Comparison of ENCODE assay signal across 10 mouse cellular contexts in the genomic region with DNA sequence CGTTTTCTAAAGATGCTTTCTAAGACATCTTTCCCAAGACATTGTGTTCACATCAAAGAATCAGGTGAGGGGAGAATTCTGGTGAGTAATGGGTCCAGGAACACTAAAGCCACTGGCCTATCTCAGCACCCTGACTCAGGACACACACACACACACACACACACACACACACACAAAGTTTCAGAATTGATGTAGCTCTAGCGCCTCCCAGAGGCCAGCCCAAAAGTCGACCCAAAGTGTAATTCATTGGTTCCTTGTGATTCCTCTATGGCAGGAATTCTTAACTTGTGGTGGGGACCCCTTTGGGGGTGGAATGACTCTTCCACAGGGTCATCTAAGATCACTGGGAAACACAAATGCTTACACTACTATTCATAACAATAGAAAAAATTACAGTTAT. TPM values are rescaled to one million over a fixed set of nuclear protein-coding genes. Genes with fewer than 3 reads are reported as not detected.
A peak's percentile ranks its signal among the peaks of the same experiment; 100 is the strongest.
DNase-seq lines count a peak whose midpoint lies in the region; ATAC-seq lines count a peak whose summit lies in the region.
"Had no signal": no experiment of that assay in that cellular context is flagged by ENCODE, and none has a peak within 500 bp of the region (broad histone marks: within the 10 kb centered on the region; RNA-seq: fewer than 3 reads in every experiment).

No protein-coding gene starts in this region.

- H3K9ac ChIP-seq in forebrain, embryonic 11.5 days (ENCODE audit: low read length) = no peak overlapping the region
- H3K9ac ChIP-seq in forebrain, embryonic 16.5 days (replicated peaks; ENCODE audit: low read depth, low read length) = no peak overlapping the region
- H3K9ac ChIP-seq in liver, embryonic 11.5 days (ENCODE audit: low read depth, low read length) = no peak overlapping the region

- no peak overlapping the region for H3K27ac ChIP-seq in forebrain, embryonic 11.5 days (ENCODE audit: low read depth, low read length)
- no peak overlapping the region for H3K27ac ChIP-seq in forebrain, embryonic 16.5 days (ENCODE audit: low read length)
- no peak overlapping the region for H3K27ac ChIP-seq in liver, embryonic 11.5 days (ENCODE audit: low read depth, low read length)
- no peak overlapping the region for H3K27ac ChIP-seq in limb, embryonic 10.5 days
- H3K27ac ChIP-seq: macrophage had no signal

- no peak overlapping the region for H3K4me3 ChIP-seq in forebrain, embryonic 11.5 days (ENCODE audit: low read depth, low read length)
- no peak overlapping the region for H3K4me3 ChIP-seq in forebrain, embryonic 16.5 days (replicated peaks; ENCODE audit: low read length)
- no peak overlapping the region for H3K4me3 ChIP-seq in liver, embryonic 11.5 days (ENCODE audit: low read depth, low read length)
- no peak overlapping the region for H3K4me3 ChIP-seq in limb, embryonic 10.5 days

- WGBS in forebrain, embryonic 11.5 days = 26% methylated on average over 3 of the region's 3 CpGs
- 21% methylated on average over 3 of the region's 3 CpGs for WGBS in forebrain, embryonic 16.5 days
- WGBS in liver, embryonic 11.5 days = 18% methylated on average over 3 of the region's 3 CpGs
- 25% methylated on average over 3 of the region's 3 CpGs for WGBS in limb, embryonic 10.5 days

- H3K36me3 ChIP-seq in forebrain, embryonic 11.5 days (ENCODE audit: control insufficient read depth, insufficient read depth, low read length) = no peaks in the 10 kb centered on the region
- H3K36me3 ChIP-seq in forebrain, embryonic 16.5 days (ENCODE audit: control insufficient read depth, insufficient read depth) = peaks cover 6% of the 10 kb centered on the region; the same call in 1 of the 2 replicates
- H3K36me3 ChIP-seq in liver, embryonic 11.5 days (ENCODE audit: control insufficient read depth, insufficient read depth, low read length) = no peaks in the 10 kb centered on the region
- no peaks in the 10 kb centered on the region for H3K36me3 ChIP-seq in limb, embryonic 10.5 days

- ATAC-seq in forebrain, embryonic 11.5 days (replicated peaks; ENCODE audit: low FRiP score) = no peak
- no peak for ATAC-seq in forebrain, embryonic 16.5 days
- ATAC-seq in liver, embryonic 11.5 days (replicated peaks; ENCODE audit: low FRiP score) = no peak
- no peak for ATAC-seq in erythroblast, adult 5-6 weeks (replicated peaks; ENCODE audit: low FRiP score, poor library complexity, severe bottlenecking)

- H3K27me3 ChIP-seq in forebrain, embryonic 11.5 days (ENCODE audit: control insufficient read depth, insufficient read depth, low read length) = peaks cover 22% of the 10 kb centered on the region
- peaks cover 24% of the 10 kb centered on the region for H3K27me3 ChIP-seq in forebrain, embryonic 16.5 days (replicated peaks; ENCODE audit: control insufficient read depth, insufficient read depth, low read length)
- H3K27me3 ChIP-seq in liver, embryonic 11.5 days (replicated peaks; ENCODE audit: control insufficient read depth, insufficient read depth, low read length) = peaks cover 30% of the 10 kb centered on the region
- H3K27me3 ChIP-seq in limb, embryonic 10.5 days (ENCODE audit: low read depth, poor library complexity, severe bottlenecking) = peaks cover 31% of the 10 kb centered on the region

- peaks cover 6% of the 10 kb centered on the region; the same call in 1 of the 2 replicates for H3K4me1 ChIP-seq in forebrain, embryonic 11.5 days (replicated peaks; ENCODE audit: control insufficient read depth, insufficient read depth, low read length)
- H3K4me1 ChIP-seq in forebrain, embryonic 16.5 days (replicated peaks; ENCODE audit: control insufficient read depth, insufficient read depth, low read length) = peaks cover 22% of the 10 kb centered on the region
- peaks cover 4% of the 10 kb centered on the region for H3K4me1 ChIP-seq in liver, embryonic 11.5 days (replicated peaks; ENCODE audit: control insufficient read depth, insufficient read depth, low read length)
- peaks cover 26% of the 10 kb centered on the region for H3K4me1 ChIP-seq in limb, embryonic 10.5 days

- DNase-seq in forebrain, embryonic 11.5 days (ENCODE audit: low spot score) = peak; percentile 80
- DNase-seq in liver (peak; percentile 58), ZHBTc4 (ENCODE audit: low read depth, low spot score) (peak; percentile 63)
- DNase-seq in liver, embryonic 11.5 days (ENCODE audit: low spot score) = no peak
- peak; percentile 68 for DNase-seq in limb, embryonic 10.5 days (ENCODE audit: low spot score)
- DNase-seq in urinary bladder, adult 2 months (ENCODE audit: low spot score) = no peak

- H3K4me2 ChIP-seq in forebrain, embryonic 11.5 days (ENCODE audit: low read depth, low read length, severe bottlenecking) = no peak overlapping the region
- H3K4me2 ChIP-seq in forebrain, embryonic 16.5 days (ENCODE audit: low read length) = no peak overlapping the region
- no peak overlapping the region for H3K4me2 ChIP-seq in liver, embryonic 11.5 days

- no peaks in the 10 kb centered on the region for H3K9me3 ChIP-seq in forebrain, embryonic 11.5 days (ENCODE audit: control insufficient read depth, low read length)
- H3K9me3 ChIP-seq in forebrain, embryonic 16.5 days (ENCODE audit: control insufficient read depth, low read length) = peaks cover 2% of the 10 kb centered on the region; the same call in 1 of the 2 replicates
- H3K9me3 ChIP-seq in liver, embryonic 11.5 days (ENCODE audit: control insufficient read depth, low read length) = no peaks in the 10 kb centered on the region
- H3K9me3 ChIP-seq in limb, embryonic 10.5 days (replicated peaks) = no peaks in the 10 kb centered on the region

RNA-seq across cellular contexts. Expression of gene Fosb, which starts 10.7 kb away (rescaled TPM):
- polyA plus RNA-seq in forebrain, embryonic 11.5 days (2014; fragmentation: Nextera tagmentation; extraction: Ambion mirVana) = not detected in 2 replicates
- polyA plus RNA-seq in forebrain, embryonic 16.5 days (2015; fragmentation: Nextera tagmentation; extraction: Ambion mirVana) = 0.05 and 0.10 TPM in 2 replicates
- 0.07 TPM in 1 of 2 replicates, not detected in the other for polyA plus RNA-seq in liver, embryonic 11.5 days (2014; fragmentation: Nextera tagmentation; extraction: Ambion mirVana)
- 0.04 and 0.11 TPM in 2 replicates for polyA plus RNA-seq in limb, embryonic 10.5 days (2016; fragmentation: Nextera tagmentation; extraction: Ambion mirVana)
- total RNA-seq in erythroblast, adult 5-6 weeks (2015; ENCODE audit: low replicate concordance) = 2.9 and 3.1 TPM in 2 replicates
- 2.2 and 3.8 TPM in 2 replicates for total RNA-seq in erythroblast, adult 5-6 weeks (2017; ENCODE audit: low replicate concordance)
- 1.5 and 2.6 TPM in 2 replicates for polyA plus RNA-seq in urinary bladder, adult 2 months (2012; rRNA removed)

RNA-seq across cellular contexts. Expression of gene Rtn2, which starts 16.8 kb away (rescaled TPM):
- 47.3 and 54.7 TPM in 2 replicates for polyA plus RNA-seq in forebrain, embryonic 11.5 days (2014; fragmentation: Nextera tagmentation; extraction: Ambion mirVana)
- polyA plus RNA-seq in forebrain, embryonic 16.5 days (2015; fragmentation: Nextera tagmentation; extraction: Ambion mirVana) = 127 and 128 TPM in 2 replicates
- 8.2 and 11.1 TPM in 2 replicates for polyA plus RNA-seq in liver, embryonic 11.5 days (2014; fragmentation: Nextera tagmentation; extraction: Ambion mirVana)
- 5.5 and 5.6 TPM in 2 replicates for polyA plus RNA-seq in limb, embryonic 10.5 days (2016; fragmentation: Nextera tagmentation; extraction: Ambion mirVana)
- total RNA-seq in erythroblast, adult 5-6 weeks (2015; ENCODE audit: low replicate concordance) = not detected in 2 replicates
- total RNA-seq in erythroblast, adult 5-6 weeks (2017; ENCODE audit: low replicate concordance) = not detected in 2 replicates
- 36.2 and 45.7 TPM in 2 replicates for polyA plus RNA-seq in urinary bladder, adult 2 months (2012; rRNA removed)

RNA-seq across cellular contexts. Expression of gene Ppm1n, which starts 19.3 kb away (rescaled TPM):
- polyA plus RNA-seq in forebrain, embryonic 11.5 days (2014; fragmentation: Nextera tagmentation; extraction: Ambion mirVana) = 0.44 TPM in 1 of 2 replicates, not detected in the other
- 0.39 and 0.61 TPM in 2 replicates for polyA plus RNA-seq in forebrain, embryonic 16.5 days (2015; fragmentation: Nextera tagmentation; extraction: Ambion mirVana)
- not detected in 2 replicates for polyA plus RNA-seq in liver, embryonic 11.5 days (2014; fragmentation: Nextera tagmentation; extraction: Ambion mirVana)
- polyA plus RNA-seq in limb, embryonic 10.5 days (2016; fragmentation: Nextera tagmentation; extraction: Ambion mirVana) = 0.16 and 0.39 TPM in 2 replicates
- not detected in 2 replicates for total RNA-seq in erythroblast, adult 5-6 weeks (2015; ENCODE audit: low replicate concordance)
- not detected in 2 replicates for total RNA-seq in erythroblast, adult 5-6 weeks (2017; ENCODE audit: low replicate concordance)
- 0.04 and 0.29 TPM in 2 replicates for polyA plus RNA-seq in urinary bladder, adult 2 months (2012; rRNA removed)
- total RNA-seq: gastrocnemius, postnatal 4 days had no signal
- polyA plus RNA-seq: macrophage had no signal

RNA-seq across cellular contexts. Expression of gene Vasp, which starts 27.6 kb away (rescaled TPM):
- 52.8 and 53.0 TPM in 2 replicates for polyA plus RNA-seq in forebrain, embryonic 11.5 days (2014; fragmentation: Nextera tagmentation; extraction: Ambion mirVana)
- 38.0 and 40.3 TPM in 2 replicates for polyA plus RNA-seq in forebrain, embryonic 16.5 days (2015; fragmentation: Nextera tagmentation; extraction: Ambion mirVana)
- 85.9 and 87.5 TPM in 2 replicates for polyA plus RNA-seq in liver, embryonic 11.5 days (2014; fragmentation: Nextera tagmentation; extraction: Ambion mirVana)
- 68.1 and 75.7 TPM in 2 replicates for polyA plus RNA-seq in limb, embryonic 10.5 days (2016; fragmentation: Nextera tagmentation; extraction: Ambion mirVana)
- 34.6 and 35.9 TPM in 2 replicates for total RNA-seq in erythroblast, adult 5-6 weeks (2015; ENCODE audit: low replicate concordance)
- total RNA-seq in erythroblast, adult 5-6 weeks (2017; ENCODE audit: low replicate concordance) = 32.5 and 56.6 TPM in 2 replicates
- 133 and 146 TPM in 2 replicates for polyA plus RNA-seq in urinary bladder, adult 2 months (2012; rRNA removed)

RNA-seq across cellular contexts. Expression of gene Ercc1, which starts 45.4 kb away (rescaled TPM):
- polyA plus RNA-seq in forebrain, embryonic 11.5 days (2014; fragmentation: Nextera tagmentation; extraction: Ambion mirVana) = 94.4 and 100 TPM in 2 replicates
- polyA plus RNA-seq in forebrain, embryonic 16.5 days (2015; fragmentation: Nextera tagmentation; extraction: Ambion mirVana) = 79.3 and 85.9 TPM in 2 replicates
- 46.4 and 46.8 TPM in 2 replicates for polyA plus RNA-seq in liver, embryonic 11.5 days (2014; fragmentation: Nextera tagmentation; extraction: Ambion mirVana)
- polyA plus RNA-seq in limb, embryonic 10.5 days (2016; fragmentation: Nextera tagmentation; extraction: Ambion mirVana) = 97.8 and 101 TPM in 2 replicates
- total RNA-seq in erythroblast, adult 5-6 weeks (2015; ENCODE audit: low replicate concordance) = 8.6 and 8.8 TPM in 2 replicates
- total RNA-seq in erythroblast, adult 5-6 weeks (2017; ENCODE audit: low replicate concordance) = 4.6 and 5.2 TPM in 2 replicates
- 42.3 and 47.5 TPM in 2 replicates for polyA plus RNA-seq in urinary bladder, adult 2 months (2012; rRNA removed)

Comparison
In these comparisons a context has a peak if more than half of its experiments do, and no peak if none do; other contexts are left out.
1. DNase-seq: peak in forebrain, embryonic 11.5 days (single experiment), liver (single experiment), ZHBTc4 (single experiment) and limb, embryonic 10.5 days (single experiment); none in liver, embryonic 11.5 days (single experiment) and urinary bladder, adult 2 months (single experiment).